Mouse (Mus musculus): Measurements from ENCODE around the gene Matn4.

DNA sequence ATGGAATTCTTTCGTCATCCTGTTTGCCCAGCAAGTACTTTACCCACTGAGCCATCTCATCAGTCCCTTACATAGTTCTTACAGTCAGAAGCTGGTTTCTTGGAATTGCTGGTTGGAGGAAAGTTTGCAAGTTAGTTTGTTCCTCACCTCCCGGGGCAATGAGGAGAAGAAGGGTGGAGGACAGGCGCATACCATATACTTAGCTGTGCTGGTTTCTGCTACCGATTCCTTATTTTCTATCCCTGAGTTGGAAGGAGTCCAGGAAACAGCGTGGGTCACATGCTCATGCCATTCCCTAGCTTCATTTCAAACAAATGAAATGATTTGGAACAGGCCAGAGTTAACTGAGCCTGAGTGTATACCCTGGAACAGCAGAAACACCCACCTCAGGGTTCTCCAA lies 44.0 kb upstream of the Matn4 start:
- no peak for TF ChIP-seq EP300 (IDR thresholded peaks at IDR 0.05; ENCODE audit: low read depth)
- TF ChIP-seq CTCF (IDR thresholded peaks at IDR 0.05; ENCODE audit: low read depth), result no peak
